Mouse (Mus musculus) cerebellum, adult 9-10 months (tissue): ENCODE measurements around the gene Phb.

ENCODE experiments used
- DNase-seq: peaks from one replicate; pipeline ENCODE4 v3.0.0; 2022

The Phb gene

DNA sequence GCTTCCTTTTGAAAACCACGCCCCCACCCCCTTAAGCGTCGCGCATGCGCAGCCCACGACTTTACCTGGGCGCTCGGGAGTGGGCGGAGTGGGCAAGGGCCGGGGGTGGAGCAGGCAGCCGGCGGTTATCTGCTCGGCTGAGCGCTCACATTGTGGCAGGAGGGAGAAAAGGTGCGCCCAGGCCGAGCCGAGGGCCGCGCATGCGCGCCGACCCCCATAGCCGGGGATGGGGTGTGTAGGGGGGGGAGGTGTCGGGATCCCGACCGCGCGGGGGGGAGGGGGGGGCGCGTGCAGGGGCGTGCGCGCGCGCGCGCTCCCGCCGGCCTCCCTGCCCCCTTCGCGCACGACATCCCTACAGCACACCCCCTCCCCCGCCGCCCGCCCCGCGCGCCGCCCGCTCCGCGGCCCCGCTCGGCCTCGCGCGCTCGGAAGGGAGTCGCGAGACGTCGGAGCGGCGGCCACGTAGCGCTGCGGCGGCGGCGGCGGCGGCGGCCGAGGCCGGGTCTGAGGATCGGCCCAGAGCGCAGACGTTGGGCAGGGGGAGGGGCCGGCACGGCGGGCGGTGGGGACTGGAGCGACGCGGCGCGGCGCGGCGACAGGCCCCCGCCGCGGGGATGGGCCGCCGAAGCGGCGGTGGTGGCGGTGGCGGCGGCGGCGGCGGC, 45.9 kb downstream of the Phb start, which contains the start of gene Zfp652:
Gene Zfp652 (plus strand): TSS at position 111 of the 662 bp plus-strand sequence.
- DNase-seq, result peak; percentile 95

DNA sequence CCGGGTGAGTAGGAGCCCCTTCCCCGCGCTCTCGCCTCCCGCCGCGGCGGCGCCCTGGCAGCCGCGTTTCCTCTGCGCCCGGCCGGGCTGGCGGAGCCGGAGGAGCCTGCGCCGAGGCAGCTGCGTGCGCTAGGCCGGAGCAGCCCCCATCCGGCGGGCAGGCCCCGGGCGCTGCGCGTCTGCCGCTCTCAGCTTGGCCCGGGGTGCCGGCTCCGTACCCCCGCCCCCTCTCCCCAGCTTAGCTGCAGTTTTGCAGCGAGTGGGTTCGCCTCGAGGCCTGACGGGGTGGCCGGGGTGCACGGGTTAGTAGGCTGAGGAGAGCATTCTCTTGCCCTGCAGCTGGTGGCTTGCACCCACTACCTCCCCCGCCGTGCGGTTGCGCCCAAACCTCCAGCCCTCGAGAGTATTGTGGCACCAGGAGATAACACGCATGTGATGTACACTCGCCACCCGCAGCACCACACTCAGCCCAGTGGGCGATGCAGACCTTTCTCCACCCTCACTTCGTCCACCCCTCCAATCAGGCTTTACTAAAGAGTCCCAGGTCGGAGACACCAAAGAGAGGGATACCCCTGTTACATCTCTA, 46.6 kb downstream of the Phb start:
- DNase-seq, result no peak

DNA sequence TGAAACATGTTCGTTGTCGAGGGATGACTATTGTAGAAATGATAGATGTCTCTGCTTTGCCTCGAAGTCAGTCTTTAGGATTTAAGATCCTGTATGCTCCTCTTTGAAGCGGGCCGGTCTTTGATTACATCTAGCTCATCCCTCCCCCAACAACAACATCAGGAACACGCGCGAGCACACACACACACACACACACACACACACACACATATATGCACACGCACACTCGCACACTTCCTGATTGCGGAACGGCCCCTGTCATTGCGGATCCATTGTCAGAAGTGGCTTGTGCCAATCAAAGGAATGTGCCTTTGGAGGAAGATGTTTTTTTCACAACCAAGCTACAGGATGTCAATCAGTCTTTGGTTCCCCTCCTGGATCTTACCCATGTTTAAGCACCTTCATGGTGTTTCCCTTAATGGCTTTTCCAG, 47.1 kb downstream of the Phb start:
- peak; percentile 62 for DNase-seq

DNA sequence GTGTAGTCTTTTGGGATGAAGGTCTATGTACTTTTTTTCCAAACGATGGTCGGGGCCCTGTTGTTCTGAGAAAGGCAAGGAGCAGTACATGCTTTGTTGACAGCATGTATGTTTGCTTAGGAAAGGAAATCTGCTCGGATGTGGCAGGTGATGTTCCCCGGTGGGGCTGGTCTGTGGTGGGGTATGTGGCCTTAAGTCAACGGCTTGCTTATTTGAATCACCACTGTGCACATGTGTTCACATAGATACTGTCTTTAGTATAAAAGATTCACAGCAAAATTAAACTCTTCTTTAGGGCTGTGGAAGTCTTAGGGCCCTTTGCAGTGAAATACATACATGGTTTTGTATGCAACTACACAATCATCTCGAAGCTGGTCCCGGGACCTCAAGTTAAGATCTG, 47.7 kb downstream of the Phb start:
- no peak for DNase-seq

DNA sequence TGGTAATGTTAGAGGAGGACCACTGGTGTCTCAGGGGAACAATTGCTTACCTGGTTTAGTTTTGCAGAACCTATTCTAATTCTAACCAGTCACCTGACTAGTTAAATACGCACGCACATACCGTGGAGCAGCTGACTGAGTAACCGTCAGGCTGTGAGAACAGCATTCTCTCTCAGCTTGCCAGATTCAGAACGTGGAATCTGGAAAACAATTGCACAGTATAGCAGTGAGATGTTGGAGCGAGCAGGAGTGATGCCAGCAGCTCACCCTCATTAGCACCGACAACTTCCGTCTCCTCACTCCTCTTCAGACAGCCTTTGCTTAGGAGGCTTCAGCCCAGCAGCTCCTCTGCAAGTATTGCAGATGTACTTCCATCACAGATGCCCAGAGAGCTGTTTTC, 49.4 kb downstream of the Phb start:
- peak; percentile 28 for DNase-seq

DNA sequence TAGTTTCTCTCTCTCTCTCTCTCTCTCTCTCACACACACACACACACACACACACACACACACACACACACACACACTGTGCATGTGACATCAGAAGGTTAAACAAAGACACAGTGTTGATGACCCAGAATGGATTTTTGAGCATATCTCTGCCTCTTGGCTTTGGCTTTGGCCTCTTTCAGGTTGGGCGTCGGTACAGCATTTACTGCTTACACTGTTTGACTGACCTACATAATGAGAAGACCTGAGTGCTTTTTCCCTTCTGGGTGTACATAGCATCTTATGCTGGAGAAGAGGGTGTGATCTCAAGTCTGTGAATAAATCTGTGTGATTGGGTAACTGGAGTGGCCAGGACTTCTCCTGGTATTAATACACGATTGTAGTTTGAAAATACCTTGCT, 52.6 kb downstream of the Phb start:
- DNase-seq, result peak; percentile 63

DNA sequence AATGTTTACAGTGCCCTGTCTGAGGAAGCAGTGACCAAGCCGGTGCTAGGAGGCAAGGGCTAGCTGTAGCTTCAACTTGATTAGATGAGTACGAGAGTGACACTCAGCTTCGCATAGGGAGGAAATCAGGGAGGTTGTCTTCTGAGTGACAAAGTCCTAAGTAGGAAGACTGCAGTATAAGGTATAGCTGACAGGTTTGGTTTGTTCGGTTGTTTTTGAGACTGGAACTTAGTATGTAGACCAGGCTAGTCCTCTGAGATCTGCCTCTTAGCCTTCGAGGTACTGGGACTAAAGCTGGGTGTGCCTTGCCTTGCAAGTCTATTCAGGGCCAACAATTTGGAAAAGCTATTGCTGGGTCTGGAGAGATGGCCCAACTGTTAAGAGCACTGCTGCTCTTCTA, 56.5 kb downstream of the Phb start, which contains the start of gene B130006D01Rik:
Gene B130006D01Rik (plus strand): TSS at position 301 of the 400 bp plus-strand sequence.
- no peak for DNase-seq

DNA sequence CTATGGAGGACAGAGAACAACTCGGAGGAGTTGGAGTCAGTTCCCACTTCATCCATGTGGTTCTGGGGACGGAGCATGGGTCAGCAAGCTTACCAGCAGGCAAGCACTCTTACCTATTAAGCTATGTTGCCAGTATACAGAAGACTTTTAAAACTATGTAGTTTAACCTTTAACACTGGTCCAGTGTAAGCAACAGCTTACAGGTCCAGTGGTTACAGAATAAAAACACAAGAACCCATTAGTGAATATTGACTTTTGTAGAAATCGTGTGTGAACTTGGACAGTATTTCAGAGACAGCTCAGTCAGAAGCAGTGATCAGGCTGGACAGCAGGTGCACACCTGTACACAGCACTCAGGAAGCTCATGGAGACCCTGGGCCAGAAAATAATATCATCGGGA, 57.7 kb downstream of the Phb start:
- DNase-seq, result no peak

DNA sequence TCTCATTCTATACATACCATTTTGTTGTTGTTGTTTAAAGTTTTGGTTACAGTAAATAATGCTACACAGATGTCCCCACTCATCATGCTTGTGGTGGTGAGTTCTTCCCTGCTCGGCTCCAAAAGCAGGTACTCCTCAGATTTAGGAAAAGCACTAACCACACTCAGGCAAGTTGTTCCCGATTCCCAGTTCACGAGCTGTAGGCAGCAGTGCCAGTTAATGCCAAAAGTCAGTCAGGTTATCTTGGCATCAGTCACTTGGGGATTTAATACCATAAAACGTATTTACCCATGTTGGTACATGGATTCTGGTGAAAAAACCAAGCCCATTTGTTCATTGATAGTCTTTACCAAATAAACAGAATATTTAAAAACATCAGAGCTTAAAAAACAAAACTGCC, 59.4 kb downstream of the Phb start:
- no peak for DNase-seq

DNA sequence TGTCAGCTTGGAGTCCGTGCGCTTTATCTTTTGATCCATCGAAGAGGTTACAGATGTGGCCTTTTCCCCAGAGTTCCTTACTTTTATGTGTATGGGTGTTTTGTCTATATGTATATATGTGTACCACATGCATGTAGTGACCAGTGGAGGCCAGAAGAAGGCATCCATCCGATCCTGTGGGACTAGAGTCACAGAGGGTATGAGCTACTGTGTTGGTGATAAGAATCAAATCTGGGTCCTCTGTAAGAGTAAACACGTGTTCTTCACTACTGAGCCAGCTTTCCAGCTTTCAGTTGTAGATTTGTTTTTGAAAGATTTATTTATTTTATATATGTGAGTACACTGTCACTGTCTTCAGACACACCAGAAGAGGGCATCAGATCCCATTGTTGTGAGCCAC, 61.2 kb downstream of the Phb start:
- DNase-seq, result no peak

DNA sequence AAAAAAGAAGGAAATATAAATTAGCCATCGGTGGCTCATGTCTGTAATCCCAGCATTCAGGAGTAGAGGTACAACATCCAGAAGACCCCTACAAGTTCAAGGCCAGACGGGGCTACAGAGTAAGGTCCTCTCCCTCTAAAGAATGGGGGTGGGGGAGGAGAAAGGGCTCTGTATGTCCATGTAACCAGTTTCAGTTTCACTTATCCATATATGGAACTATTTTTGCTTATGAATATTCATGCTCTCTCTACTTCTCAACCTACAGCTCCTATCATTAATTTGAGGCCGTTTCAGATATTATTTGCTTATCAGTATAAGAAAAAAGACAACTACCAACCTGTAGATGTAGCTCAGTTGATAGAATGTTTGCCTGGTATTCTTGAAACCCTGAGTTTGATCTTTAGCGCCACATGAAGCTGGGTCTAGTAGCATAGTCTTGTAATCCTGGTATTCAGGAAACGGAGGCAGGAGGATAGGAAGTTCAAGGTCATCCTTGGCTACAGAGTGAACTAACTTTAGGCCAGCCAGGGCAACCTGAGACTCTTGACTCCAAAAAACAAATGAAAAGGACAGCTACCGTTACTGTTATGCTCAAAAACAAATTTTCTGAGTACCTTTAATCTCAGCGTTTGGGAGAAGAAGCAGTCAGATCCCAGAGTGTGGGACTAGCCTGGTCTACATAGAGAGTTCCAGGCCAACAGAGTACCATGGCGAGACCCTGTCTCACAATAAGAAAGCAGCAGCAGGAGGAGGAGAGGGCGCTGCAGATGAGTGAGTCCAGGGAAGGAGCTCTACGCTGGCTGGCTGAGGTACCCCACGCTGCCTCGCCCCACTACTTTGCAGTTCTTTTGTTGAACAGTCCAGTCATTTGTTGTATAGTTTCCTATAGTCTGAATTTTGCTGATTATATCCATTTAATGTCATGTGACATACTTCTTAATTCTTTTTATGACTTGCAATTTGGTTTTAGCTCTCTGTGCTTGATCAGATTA, 62.5 kb downstream of the Phb start:
- DNase-seq, result no peak
